Mouse (Mus musculus) heart, adult 2 months (tissue): ENCODE results near the gene Furin. TPM values are rescaled to one million over a fixed set of nuclear protein-coding genes. Genes with fewer than 3 reads are reported as not detected.

Experiments
- DNase-seq, 2 experiments: peaks; one replicate each; pipeline ENCODE4 v3.0.0; 2021
- H3K27ac ChIP-seq: fragments of 200-600 bp; 2 replicates; pipeline ENCODE4 v1.8.1; 2022
- H3K27me3 ChIP-seq: fragments of 200-500 bp; 2 replicates; pipeline ENCODE4 v1.6.1; 2012; ENCODE audit warnings: mild to moderate bottlenecking, low read length, inconsistent platforms, mixed read lengths; ENCODE audit not compliant: control insufficient read depth, insufficient read depth
- H3K36me3 ChIP-seq: fragments of 200-500 bp; 2 replicates; pipeline ENCODE4 v1.6.1; 2012; ENCODE audit warnings: low read length, inconsistent platforms; ENCODE audit not compliant: control insufficient read depth, insufficient read depth
- H3K4me1 ChIP-seq: fragments of 200-500 bp; 2 replicates; pipeline ENCODE4 v1.6.1; 2011; ENCODE audit warnings: low read length; ENCODE audit not compliant: control insufficient read depth, insufficient read depth
- H3K4me3 ChIP-seq: fragments of 200-600 bp; 2 replicates; pipeline ENCODE4 v1.8.1; 2022
- H3K79me2 ChIP-seq: fragments of 200-500 bp; replicated peaks from 2 replicates; pipeline ENCODE4 v1.6.1; 2012; ENCODE audit warnings: mild to moderate bottlenecking, inconsistent platforms, low read length, moderate library complexity, mixed read lengths; ENCODE audit not compliant: control insufficient read depth, insufficient read depth
- H3K9ac ChIP-seq: fragments of 200-500 bp; 2 replicates; pipeline ENCODE4 v1.6.1; 2012; ENCODE audit warnings: low read depth, mild to moderate bottlenecking, control low read depth, inconsistent platforms, low read length, mixed read lengths
- CTCF ChIP-seq: fragments of 200-600 bp; IDR thresholded peaks from 2 replicates; pipeline ENCODE4 v1.8.1; 2022; ENCODE audit warnings: antibody characterized with exemption, mild to moderate bottlenecking, moderate library complexity
- EP300 ChIP-seq: fragments of 200-500 bp; IDR thresholded peaks from 2 replicates; pipeline ENCODE4 v1.6.1; 2011; ENCODE audit warnings: low read depth, low read length, control low read depth; ENCODE audit not compliant: insufficient read depth
- POLR2A ChIP-seq: fragments of 200-500 bp; IDR thresholded peaks from 2 replicates; pipeline ENCODE4 v1.6.1; 2011; ENCODE audit warnings: mild to moderate bottlenecking, low read depth, low read length, control low read depth; ENCODE audit not compliant: insufficient read depth
- WGBS: fragments of 180-500 bp; shearing (Covaris S2); methylation state at CpG from one replicate; pipeline ENCODE4 v1.1.7; 2018; 5-methylcytosine and 5-hydroxymethylcytosine counted together
- intact Hi-C: fragments of 180-260 bp; cut with DNase I; formaldehyde crosslinking; loops from one replicate; pipeline ENCODE4 v1.15.1; 2025
- long read RNA-seq: library from polyadenylated mRNA; stranded (forward); transcript quantifications from one replicate; pipeline ENCODE4 v2.0.0, GENCODE M21; 2021
- polyA plus RNA-seq: library from polyadenylated mRNA; depleted of rRNA; stranded (reverse); fragments of >200 nt; gene quantifications from 2 replicates; pipeline ENCODE4 v1.2.3, GENCODE M21; 2012; rRNA removed
- total RNA-seq, 2 experiments: library from RNA; stranded (reverse); gene quantifications; 2 replicates each; pipeline ENCODE4 v1.2.3; 2021

Gene Furin
- total RNA-seq (100 to 1,000 TPM; 108 to 129 TPM), polyA plus RNA-seq (64.9 and 79.4 TPM in 2 replicates)
- long read RNA-seq, full-length matches to known transcripts = 7 of 21 reads
- long read RNA-seq, partial matches to known transcripts = 3 of 21 reads
- long read RNA-seq, other reads (novel, unspliced or antisense) = 11 of 21 reads

DNA sequence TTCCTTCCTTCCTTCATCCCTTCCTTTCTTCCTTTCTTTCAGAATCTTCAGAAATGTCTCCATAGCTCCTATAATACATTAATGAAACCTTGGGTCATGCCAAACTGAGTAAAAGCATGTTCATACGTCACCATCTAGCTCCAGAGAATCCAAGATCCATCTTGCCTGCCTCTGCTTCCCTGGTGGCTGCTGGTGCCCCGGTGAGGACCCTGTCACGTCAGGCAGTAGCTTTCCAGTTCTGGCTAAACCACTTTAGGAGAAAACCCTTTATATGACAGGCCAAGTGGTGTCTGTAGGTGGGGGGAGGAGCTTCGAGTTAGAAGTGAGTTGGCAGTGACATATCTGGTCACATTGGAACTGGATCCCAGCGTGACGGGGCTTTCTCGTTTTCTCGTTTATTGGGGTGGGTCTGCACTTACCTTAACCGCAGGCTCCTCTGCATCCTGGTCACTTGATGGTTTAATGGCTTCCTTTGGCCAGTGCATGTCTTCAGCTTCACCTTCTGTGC lies at the start of gene Furin:
Furin (minus strand) TSS at position 249 of the 508 bp plus-strand sequence.
- H3K27ac ChIP-seq = peak within 1 kb of the TSS; percentile 98
- H3K4me1 ChIP-seq = peaks cover 16% of the 10 kb centered on the region
- H3K4me3 ChIP-seq = no peak within 1 kb of the TSS
- 70% methylated on average over 9 of the region's 9 CpGs for WGBS
- H3K36me3 ChIP-seq = no peaks in the 10 kb centered on the region
- TF ChIP-seq POLR2A = no peak
- no peak for TF ChIP-seq CTCF
- no peak for TF ChIP-seq EP300
- peaks cover 3% of the 10 kb centered on the region; the same call in 1 of the 2 replicates for H3K79me2 ChIP-seq
- H3K9ac ChIP-seq = no peak within 1 kb of the TSS
- DNase-seq = no peak
- intact Hi-C loops = no loop called here
- no peaks in the 10 kb centered on the region for H3K27me3 ChIP-seq

DNA sequence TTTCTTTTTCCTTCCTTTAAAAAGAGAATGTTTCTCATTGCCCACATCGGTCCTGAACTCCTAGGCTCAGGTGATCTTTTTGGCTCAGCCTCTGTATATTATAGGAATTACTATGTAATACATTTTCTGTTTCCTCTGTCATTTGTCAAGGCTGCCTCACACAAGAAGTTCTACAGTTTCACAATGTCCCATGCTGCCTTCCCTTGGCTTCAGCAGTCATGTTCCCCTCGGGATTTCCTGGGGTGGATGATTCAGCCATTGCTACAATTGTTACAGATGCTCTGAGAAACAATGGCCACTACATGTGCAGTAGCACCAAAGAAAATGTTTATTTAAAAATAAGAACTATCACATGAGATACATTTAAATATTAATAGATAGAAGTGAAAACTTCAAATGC lies 49.5 kb upstream of the Furin start:
- Histone ChIP-seq H3K79me2 (no peaks in the 10 kb centered on the region), H3K4me1 (peaks cover 10% of the 10 kb centered on the region), H3K36me3 (no peaks in the 10 kb centered on the region), H3K27me3 (no peaks in the 10 kb centered on the region), H3K27ac (no peak overlapping the region), H3K9ac (no peak overlapping the region), H3K4me3 (no peak overlapping the region)
- WGBS = 55% methylated on average over 2 of the region's 2 CpGs
- intact Hi-C loops = no loop called here
- DNase-seq = peak in 1 of 2 experiments; percentile 40
- no peak for TF ChIP-seq POLR2A
- TF ChIP-seq EP300 = no peak
- no peak for TF ChIP-seq CTCF

DNA sequence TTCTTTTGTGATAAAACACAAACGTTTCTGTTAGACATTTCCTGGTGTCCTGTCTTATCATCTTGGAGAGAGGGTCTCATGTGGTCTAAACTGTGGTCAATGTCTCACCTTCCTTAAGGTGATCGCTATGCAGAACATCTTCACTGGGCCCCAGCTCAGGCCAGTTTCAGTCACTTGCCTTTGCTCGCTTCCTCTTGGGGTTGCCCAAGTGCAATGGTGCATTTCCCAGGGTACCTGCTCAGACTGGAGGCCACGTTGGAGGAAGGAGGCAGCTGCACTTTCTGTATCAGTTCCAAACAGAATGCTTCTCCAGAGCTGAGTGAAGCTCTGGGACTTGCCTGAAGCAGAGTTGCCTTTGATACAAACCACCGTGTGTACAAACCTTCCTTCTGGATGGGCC lies 48.8 kb upstream of the Furin start:
- no peaks in the 10 kb centered on the region for H3K27me3 ChIP-seq
- H3K27ac ChIP-seq = no peak overlapping the region
- WGBS = 78% methylated on average over 5 of the region's 5 CpGs
- no peaks in the 10 kb centered on the region for H3K79me2 ChIP-seq
- no peak for DNase-seq
- H3K9ac ChIP-seq = no peak overlapping the region
- H3K36me3 ChIP-seq = no peaks in the 10 kb centered on the region
- no peak overlapping the region for H3K4me3 ChIP-seq
- TF ChIP-seq CTCF = no peak
- no peak for TF ChIP-seq POLR2A
- no peak for TF ChIP-seq EP300
- intact Hi-C loops = no loop called here
- peaks cover 9% of the 10 kb centered on the region for H3K4me1 ChIP-seq

DNA sequence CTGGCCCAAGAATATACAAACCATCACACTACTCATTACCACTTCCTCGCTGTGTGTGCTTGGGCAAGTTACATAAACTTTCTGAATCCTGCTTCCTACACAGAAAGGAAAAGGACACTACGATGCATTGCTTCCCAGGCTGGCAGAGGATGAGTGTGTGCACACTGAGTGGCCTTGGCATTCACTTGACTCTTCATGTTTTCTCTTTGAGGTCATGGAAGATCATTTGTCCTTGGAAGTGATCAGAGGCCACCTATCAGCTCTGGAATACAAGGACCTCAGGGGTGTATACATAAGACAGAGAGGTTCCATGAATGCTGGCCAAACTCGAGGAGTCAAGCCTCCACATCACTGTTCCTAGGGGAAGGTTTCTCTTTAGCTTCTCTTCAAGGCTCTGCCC lies 47.9 kb upstream of the Furin start:
- TF ChIP-seq POLR2A = no peak
- no peak for TF ChIP-seq CTCF
- no peak for TF ChIP-seq EP300
- WGBS = 91% methylated on average over 3 of the region's 3 CpGs
- Histone ChIP-seq H3K36me3 (no peaks in the 10 kb centered on the region), H3K27me3 (no peaks in the 10 kb centered on the region), H3K79me2 (no peaks in the 10 kb centered on the region), H3K4me1 (peaks cover 8% of the 10 kb centered on the region), H3K4me3 (no peak overlapping the region), H3K9ac (no peak overlapping the region), H3K27ac (no peak overlapping the region)
- intact Hi-C loops = no loop called here
- DNase-seq = no peak

DNA sequence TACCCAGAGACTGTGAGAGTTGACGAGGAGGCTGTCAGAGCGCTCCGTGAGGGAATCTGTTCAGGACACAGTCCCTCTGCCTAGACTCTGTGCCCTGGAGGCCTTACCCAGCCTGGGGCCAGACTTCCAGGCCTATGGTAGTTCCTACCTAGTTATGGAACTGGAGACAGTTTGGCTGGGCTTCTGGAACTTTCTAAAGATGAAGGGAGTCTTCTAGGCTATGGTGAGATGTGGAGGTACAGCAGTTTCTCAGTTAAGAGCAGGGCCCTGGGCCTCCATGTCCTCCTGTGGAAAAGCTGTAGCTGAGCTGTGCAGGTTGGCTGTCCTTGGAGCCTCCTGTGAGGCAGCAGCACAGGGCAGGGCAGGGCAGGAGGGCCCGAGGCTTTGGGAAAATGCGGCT lies 47.0 kb upstream of the Furin start:
- no peak for DNase-seq
- no peak for TF ChIP-seq CTCF
- TF ChIP-seq POLR2A = no peak
- no peak for TF ChIP-seq EP300
- H3K9ac ChIP-seq = no peak overlapping the region
- intact Hi-C loops = no loop called here
- H3K27me3 ChIP-seq = no peaks in the 10 kb centered on the region
- H3K4me3 ChIP-seq = no peak overlapping the region
- no peaks in the 10 kb centered on the region for H3K79me2 ChIP-seq
- H3K27ac ChIP-seq = peak overlapping the region; percentile 27
- peaks cover 4% of the 10 kb centered on the region for H3K4me1 ChIP-seq
- 97% methylated on average over 5 of the region's 5 CpGs for WGBS
- H3K36me3 ChIP-seq = no peaks in the 10 kb centered on the region

DNA sequence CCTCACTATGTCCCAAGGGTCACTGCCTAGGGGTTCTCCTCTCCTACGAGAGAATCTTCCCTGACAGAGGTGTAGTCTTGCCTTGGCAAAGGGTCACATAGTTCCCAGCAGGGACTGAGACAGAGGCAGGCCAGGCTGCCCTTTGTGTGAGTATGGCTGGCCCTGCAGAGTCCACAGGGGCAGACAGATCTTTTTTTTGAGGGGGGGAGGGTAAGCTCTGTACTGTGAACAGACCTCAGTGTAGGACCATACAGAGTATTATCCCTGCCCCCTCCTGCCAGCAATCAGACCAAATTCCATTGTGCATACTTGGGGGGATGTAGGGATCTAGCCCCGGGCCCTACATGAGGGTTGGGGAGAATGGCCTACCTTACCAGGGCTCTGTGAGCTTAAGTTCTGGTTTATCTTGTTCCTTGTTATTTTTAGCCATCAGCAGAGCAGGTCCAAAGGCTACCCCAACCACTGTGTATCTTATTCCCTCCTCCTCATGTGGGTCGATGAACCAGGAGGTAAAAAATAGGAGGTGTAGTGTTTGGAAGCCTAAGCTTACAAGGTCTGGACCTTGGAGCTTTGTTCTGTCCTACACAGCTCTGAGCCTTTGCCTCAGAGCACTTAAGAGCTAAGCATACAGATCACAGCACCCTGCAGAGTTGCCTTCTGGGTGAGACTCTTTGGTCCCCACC lies 46.5 kb upstream of the Furin start:
- Histone ChIP-seq H3K27me3 (no peaks in the 10 kb centered on the region), H3K4me3 (no peak overlapping the region), H3K36me3 (no peaks in the 10 kb centered on the region), H3K79me2 (no peaks in the 10 kb centered on the region), H3K9ac (no peak overlapping the region), H3K27ac (peak overlapping the region; percentile 27), H3K4me1 (peaks cover under 1% of the 10 kb centered on the region)
- intact Hi-C loops = no loop called here
- 55% methylated on average over 3 of the region's 3 CpGs for WGBS
- DNase-seq = no peak
- TF ChIP-seq CTCF = no peak
- TF ChIP-seq POLR2A = no peak
- TF ChIP-seq EP300 = no peak
